Mouse (Mus musculus) myocyte (in vitro differentiated cells): Measurements from ENCODE around the gene Cd151. TPM values are rescaled to one million over a fixed set of nuclear protein-coding genes. Genes with fewer than 3 reads are reported as not detected.

ENCODE experiments used
- H3K27me3 ChIP-seq: one replicate; pipeline ENCODE4 v1.6.1; 2011; ENCODE audit not compliant: control insufficient read depth, insufficient read depth, insufficient read length
- H3K36me3 ChIP-seq: one replicate; pipeline ENCODE4 v1.6.1; 2011; ENCODE audit not compliant: control insufficient read depth, insufficient read depth
- H3K4me2 ChIP-seq: one replicate; pipeline ENCODE4 v1.6.1; 2011; ENCODE audit warnings: low read depth, control low read depth
- H3K4me3 ChIP-seq: one replicate; pipeline ENCODE4 v1.5.1; 2011; ENCODE audit warnings: mild to moderate bottlenecking, control low read depth, moderate library complexity
- H3K79me2 ChIP-seq: one replicate; pipeline ENCODE4 v1.6.1; 2011; ENCODE audit not compliant: control insufficient read depth, insufficient read depth
- H3ac ChIP-seq: one replicate; pipeline ENCODE4 v1.6.1; 2011; ENCODE audit not compliant: control insufficient read depth, insufficient read length
- CEBPB ChIP-seq: IDR thresholded peaks from 2 replicates; pipeline ENCODE4 v1.6.1; 2011; ENCODE audit warnings: mild to moderate bottlenecking, moderate library complexity; ENCODE audit not compliant: poor library complexity, insufficient read depth, severe bottlenecking
- E2F4 ChIP-seq: IDR thresholded peaks from one replicate; pipeline ENCODE4 v1.6.1; 2011; ENCODE audit warnings: mild to moderate bottlenecking, control low read depth, moderate library complexity; ENCODE audit not compliant: insufficient read depth
- MAX ChIP-seq: IDR thresholded peaks from one replicate; pipeline ENCODE4 v1.6.1; 2011; ENCODE audit warnings: low read depth, mild to moderate bottlenecking, control low read depth
- MYOD1 ChIP-seq, 3 experiments: IDR thresholded peaks; one replicate each; pipeline ENCODE4 v1.6.1; 2011; ENCODE audit warnings: control low read depth in 2 of 3, low read depth in 2 of 3, mild to moderate bottlenecking in 2 of 3, moderate library complexity in 1 of 3; ENCODE audit not compliant: insufficient read length in 2 of 3, control insufficient read depth in 1 of 3
- MYOG ChIP-seq, 3 experiments: IDR thresholded peaks; one replicate each; pipeline ENCODE4 v1.6.1; 2011; ENCODE audit warnings: control low read depth in 2 of 3, low read depth in 2 of 3, mild to moderate bottlenecking in 2 of 3; ENCODE audit not compliant: insufficient read length in 2 of 3, control insufficient read depth in 1 of 3, insufficient read depth in 1 of 3
- POLR2A ChIP-seq: IDR thresholded peaks from one replicate; pipeline ENCODE4 v1.6.1; 2011; ENCODE audit warnings: low read depth, mild to moderate bottlenecking, control low read depth, moderate library complexity; ENCODE audit not compliant: insufficient read length
- POLR2AphosphoS2 ChIP-seq: IDR thresholded peaks from one replicate; pipeline ENCODE4 v1.6.1; 2011; ENCODE audit warnings: low read depth, control low read depth; ENCODE audit not compliant: insufficient read length
- REST ChIP-seq: IDR thresholded peaks from one replicate; pipeline ENCODE4 v1.6.1; 2011; ENCODE audit warnings: mild to moderate bottlenecking, control low read depth, moderate library complexity; ENCODE audit not compliant: insufficient read depth, insufficient read length
- SRF ChIP-seq: IDR thresholded peaks from one replicate; pipeline ENCODE4 v1.6.1; 2011; ENCODE audit warnings: low read depth; ENCODE audit not compliant: control insufficient read depth, insufficient read length
- TCF12 ChIP-seq: IDR thresholded peaks from one replicate; pipeline ENCODE4 v1.6.1; 2011; ENCODE audit warnings: mild to moderate bottlenecking, control low read depth; ENCODE audit not compliant: poor library complexity, insufficient read depth, severe bottlenecking
- TCF3 ChIP-seq: IDR thresholded peaks from one replicate; pipeline ENCODE4 v1.6.1; 2011; ENCODE audit warnings: low read depth, control low read depth; ENCODE audit not compliant: insufficient read length
- USF1 ChIP-seq: IDR thresholded peaks from one replicate; pipeline ENCODE4 v1.6.1; 2011; ENCODE audit warnings: low read depth, mild to moderate bottlenecking, control low read depth, moderate library complexity
- polyA plus RNA-seq: library from polyadenylated mRNA; unstranded; fragments of >200 nt; fragmentation: generic; extraction: Trizol; gene quantifications from one replicate; pipeline ENCODE4 v1.2.1, GENCODE M21; 2012; ENCODE audit warnings: missing spikeins

Cd151 gene
- polyA plus RNA-seq, 1 experiment = 267 TPM

DNA sequence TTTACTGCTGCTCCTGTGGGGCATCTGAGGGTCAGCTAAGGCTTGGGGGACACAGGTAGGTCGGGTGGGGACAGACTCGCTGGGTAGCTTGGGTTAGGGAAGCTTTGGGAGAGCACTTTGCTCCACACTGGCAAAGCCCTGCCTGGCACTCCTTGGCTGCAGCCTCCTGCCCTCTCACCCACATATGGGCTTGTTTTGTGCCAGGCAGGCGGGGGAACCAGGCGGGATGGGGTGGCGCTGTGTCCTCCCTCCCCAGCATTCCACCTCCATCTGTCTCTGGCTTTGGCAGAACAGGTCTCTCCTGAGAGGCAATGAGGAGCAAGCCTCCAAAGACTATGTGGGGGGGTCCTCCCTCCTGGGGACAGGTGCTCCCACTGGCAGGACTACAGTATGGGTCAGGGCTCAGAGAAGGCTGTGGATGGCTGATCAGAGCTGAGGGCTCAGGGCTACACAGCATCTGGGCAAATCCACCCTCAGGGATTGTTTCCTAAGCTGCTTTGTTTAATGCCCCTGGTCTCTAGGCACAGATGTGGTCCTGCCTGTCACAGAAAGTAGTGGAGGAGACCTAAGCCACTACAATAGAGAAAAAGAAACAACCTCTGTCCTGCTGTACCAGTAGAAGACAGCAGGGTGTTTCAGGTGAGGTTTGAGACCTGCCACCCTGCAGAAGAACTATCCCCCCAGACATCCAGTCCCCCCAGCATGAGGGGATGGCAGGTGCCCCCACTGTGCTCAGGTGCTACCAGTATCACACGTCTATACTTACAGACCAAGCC, 34.3 kb upstream of the Cd151 start:
- TF ChIP-seq TCF3 (no peak), USF1 (no peak), MYOD1 (IDR thresholded peaks at IDR 0.05; ENCODE audit: control insufficient read depth in 1 of 3, insufficient read length in 2 of 3, low read depth in 2 of 3) (no peak), REST (no peak), POLR2A (no peak), SRF (no peak), CEBPB (no peak), POLR2AphosphoS2 (no peak), MYOG (IDR thresholded peaks at IDR 0.05; ENCODE audit: control insufficient read depth in 1 of 3, insufficient read depth in 1 of 3, insufficient read length in 2 of 3, low read depth in 2 of 3) (no peak), MAX (no peak), E2F4 (no peak)
- H3K79me2 ChIP-seq = peaks cover 12% of the 10 kb centered on the region

DNA sequence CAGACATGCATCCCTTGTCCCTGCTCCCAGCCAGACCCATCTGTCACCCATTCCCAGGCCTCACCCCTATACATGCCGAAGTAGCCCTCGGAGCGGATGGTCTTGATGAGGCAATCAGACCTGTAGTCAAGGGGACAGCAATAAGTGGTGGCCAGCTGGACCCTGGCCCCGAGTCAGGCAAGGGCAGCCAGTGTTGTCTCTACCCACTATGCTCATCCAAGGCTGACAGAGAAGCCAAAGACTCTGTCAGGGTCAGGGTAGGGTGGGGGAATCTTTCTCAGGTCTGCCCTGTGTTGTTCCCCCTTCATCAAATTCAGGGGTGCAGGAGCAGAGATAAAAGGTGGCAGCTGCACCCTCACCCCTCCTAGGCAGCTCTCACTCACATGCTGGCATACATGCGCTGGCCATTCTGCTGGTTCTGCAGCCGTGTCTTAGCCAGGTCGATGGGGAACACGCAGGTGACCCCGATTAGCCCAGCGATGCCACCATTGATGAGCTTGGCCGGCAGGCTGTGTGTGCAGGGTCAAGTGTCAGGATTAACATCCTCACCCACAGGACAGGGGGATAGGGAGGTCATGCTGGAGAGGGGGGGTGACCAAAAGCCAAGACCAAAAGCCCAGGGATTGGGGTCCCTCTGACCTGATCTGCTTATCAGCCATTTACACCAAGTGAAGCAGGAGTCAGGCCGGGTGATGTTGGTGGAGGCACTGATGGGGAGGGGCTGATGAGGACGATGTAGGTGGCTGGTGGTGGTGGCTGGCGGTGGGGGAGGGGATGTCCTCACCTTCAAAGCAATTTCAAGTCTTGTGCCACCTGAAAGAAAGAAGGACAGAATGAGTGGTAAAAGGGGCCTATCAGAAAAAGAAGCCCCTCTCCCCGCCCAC, 33.4 kb upstream of the Cd151 start:
- H3K36me3 ChIP-seq = no peaks in the 10 kb centered on the region
- H3K79me2 ChIP-seq = peaks cover 12% of the 10 kb centered on the region
- peak overlapping the region; percentile 88 for H3K4me2 ChIP-seq
- no peaks in the 10 kb centered on the region for H3K27me3 ChIP-seq
- H3ac ChIP-seq = no peak overlapping the region
- no peak for TF ChIP-seq MYOG (IDR thresholded peaks at IDR 0.05; ENCODE audit: control insufficient read depth in 1 of 3, insufficient read depth in 1 of 3, insufficient read length in 2 of 3, low read depth in 2 of 3)
- TF ChIP-seq SRF = no peak
- no peak for TF ChIP-seq TCF3
- TF ChIP-seq POLR2AphosphoS2 = no peak
- no peak for TF ChIP-seq TCF12
- TF ChIP-seq REST = no peak
- TF ChIP-seq CEBPB = no peak
- no peak for TF ChIP-seq USF1
- TF ChIP-seq MAX = no peak
- TF ChIP-seq POLR2A = no peak
- TF ChIP-seq MYOD1 (IDR thresholded peaks at IDR 0.05; ENCODE audit: control insufficient read depth in 1 of 3, insufficient read length in 2 of 3, low read depth in 2 of 3) = no peak
- TF ChIP-seq E2F4 = no peak
- peak overlapping the region; percentile 60 for H3K4me3 ChIP-seq

More for the DNA sequence above, 34.3 kb upstream of the Cd151 start:
- no peak overlapping the region for H3K4me2 ChIP-seq
- no peak overlapping the region for H3K4me3 ChIP-seq
- no peak overlapping the region for H3ac ChIP-seq
- H3K36me3 ChIP-seq = no peaks in the 10 kb centered on the region
- no peaks in the 10 kb centered on the region for H3K27me3 ChIP-seq

DNA sequence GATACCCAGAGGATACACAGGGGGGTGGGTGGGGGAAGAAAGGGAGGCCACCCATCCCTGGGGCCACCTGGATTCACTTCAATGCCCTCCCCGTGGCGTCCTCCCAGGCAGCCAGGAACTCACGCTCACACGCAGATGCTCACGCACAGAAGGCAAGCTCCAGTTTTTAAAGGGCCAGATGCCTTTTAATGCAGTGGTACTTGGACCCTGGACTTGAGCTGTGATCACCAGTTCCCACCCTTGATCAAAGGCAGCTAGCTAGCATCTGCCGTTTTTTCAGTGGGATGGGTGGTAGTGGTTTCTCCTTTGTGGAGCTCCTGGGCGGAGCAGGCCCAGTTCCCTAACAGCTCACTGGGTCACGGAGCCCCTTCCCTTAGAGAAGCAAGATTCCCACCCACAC, 32.7 kb upstream of the Cd151 start:
- no peaks in the 10 kb centered on the region for H3K36me3 ChIP-seq
- no peak overlapping the region for H3ac ChIP-seq

DNA sequence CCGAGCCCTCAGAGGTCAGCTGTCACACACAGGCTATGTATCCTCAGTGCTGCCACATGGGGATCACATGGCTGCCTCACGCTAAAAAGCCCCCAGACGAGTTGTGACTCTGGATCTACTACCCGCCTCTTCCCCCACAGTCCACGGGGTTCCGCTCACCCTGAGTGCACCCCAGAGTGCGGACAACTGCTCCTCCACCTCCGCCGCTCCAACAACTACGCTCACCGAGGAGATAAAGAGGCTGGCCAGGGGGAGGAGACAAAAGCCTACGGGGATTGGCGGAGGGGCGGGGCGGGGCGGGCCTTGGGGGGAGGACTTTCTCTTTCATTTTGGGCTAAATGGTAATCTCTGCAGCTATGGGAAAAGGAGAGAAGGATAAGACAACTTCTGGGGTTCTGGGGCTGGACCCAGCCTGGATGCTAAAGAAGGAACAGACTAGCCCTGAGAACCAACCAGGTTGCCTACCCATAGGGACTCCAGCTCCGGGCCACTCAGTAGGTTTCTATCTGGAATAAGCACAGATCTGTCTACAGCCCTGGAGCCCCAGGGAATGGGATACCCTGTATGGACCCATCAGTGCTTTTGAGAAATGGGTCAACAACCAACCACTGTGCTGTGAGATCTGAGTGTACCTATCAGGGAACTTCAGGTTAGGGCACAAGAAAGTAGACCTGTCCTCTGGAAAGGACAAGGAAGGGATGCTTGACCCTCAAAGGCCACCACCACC, 31.9 kb upstream of the Cd151 start:
- H3K36me3 ChIP-seq = no peaks in the 10 kb centered on the region
- peak overlapping the region; percentile 60 for H3K4me3 ChIP-seq
- peak overlapping the region; percentile 88 for H3K4me2 ChIP-seq
- no peak overlapping the region for H3ac ChIP-seq
- TF ChIP-seq MYOD1 (IDR thresholded peaks at IDR 0.05; ENCODE audit: control insufficient read depth in 1 of 3, insufficient read length in 2 of 3, low read depth in 2 of 3) (peak in 1 of 3 experiments; percentile 7), POLR2A (peak; percentile 70), POLR2AphosphoS2 (peak; percentile 34), SRF (no peak), TCF12 (no peak), TCF3 (no peak), E2F4 (no peak), USF1 (no peak), CEBPB (no peak)
- H3K79me2 ChIP-seq = peaks cover 12% of the 10 kb centered on the region
- H3K27me3 ChIP-seq = no peaks in the 10 kb centered on the region

More for the DNA sequence above, 32.7 kb upstream of the Cd151 start:
- peak overlapping the region; percentile 60 for H3K4me3 ChIP-seq
- H3K4me2 ChIP-seq = peak overlapping the region; percentile 88
- no peaks in the 10 kb centered on the region for H3K27me3 ChIP-seq
- H3K79me2 ChIP-seq = peaks cover 12% of the 10 kb centered on the region
- TF ChIP-seq REST (no peak), TCF12 (no peak), E2F4 (no peak), USF1 (no peak), MYOD1 (IDR thresholded peaks at IDR 0.05; ENCODE audit: control insufficient read depth in 1 of 3, insufficient read length in 2 of 3, low read depth in 2 of 3) (no peak), MAX (no peak), TCF3 (no peak), CEBPB (no peak), POLR2A (no peak), SRF (no peak), MYOG (IDR thresholded peaks at IDR 0.05; ENCODE audit: control insufficient read depth in 1 of 3, insufficient read depth in 1 of 3, insufficient read length in 2 of 3, low read depth in 2 of 3) (no peak), POLR2AphosphoS2 (no peak)
